Mouse (Mus musculus): Measurements from ENCODE around the gene Rab1a.

- no peak for TF ChIP-seq CTCF (IDR thresholded peaks at IDR 0.05; ENCODE audit: low read depth)
- no peak for TF ChIP-seq EP300 (IDR thresholded peaks at IDR 0.05; ENCODE audit: low read depth)
Observed at GRCm38 (mm10) chr11:20229311-20229710, 28.1 kb downstream of the Rab1a start.
